Mouse (Mus musculus) liver, embryonic 14.5 days (tissue): Measurements from ENCODE around the gene Chpf.

Experiments
- CTCF ChIP-seq: IDR thresholded peaks from 2 replicates; pipeline ENCODE4 v1.5.1; 2016; ENCODE audit warnings: antibody characterized with exemption, low read depth, control low read depth
- EP300 ChIP-seq: IDR thresholded peaks from 2 replicates; pipeline ENCODE4 v1.6.1; 2016; ENCODE audit warnings: antibody characterized with exemption, low read depth

- TF ChIP-seq CTCF (no peak), EP300 (no peak)
These were observed 505 bp upstream of the Chpf start for GRCm38 (mm10) chr1:75479635-75479989.
